Mouse (Mus musculus) hindbrain, embryonic 13.5 days (tissue): ENCODE measurements at regions not wholly inside any gene's neighbourhood (a gene's known extent, or its start where the extent isn't known, plus 50 kb on each side); places are given as distances from the start of the nearest gene placed in this dataset.

Experiments used
- ATAC-seq: fragments of 200-750 bp; cut with Nextera tagmentation; 2 replicates; pipeline ENCODE4 v1.8.0; 2017; ENCODE audit warnings: moderate TSS enrichment; ENCODE audit not compliant: low FRiP score
- H3K27ac ChIP-seq: fragments of 300-500 bp; sonication (generic); 2 replicates; pipeline ENCODE4 v1.5.1; 2015; ENCODE audit warnings: inconsistent platforms, mild to moderate bottlenecking, moderate library complexity
- H3K27me3 ChIP-seq: fragments of 300-500 bp; sonication (generic); 2 replicates; pipeline ENCODE4 v1.6.1; 2015; ENCODE audit warnings: mild to moderate bottlenecking, inconsistent platforms
- H3K36me3 ChIP-seq: fragments of 300-500 bp; sonication (generic); 2 replicates; pipeline ENCODE4 v1.6.1; 2015; ENCODE audit warnings: mild to moderate bottlenecking, inconsistent platforms
- H3K4me1 ChIP-seq: fragments of 300-500 bp; sonication (generic); replicated peaks from 2 replicates; pipeline ENCODE4 v1.6.1; 2015; ENCODE audit warnings: inconsistent platforms
- H3K4me2 ChIP-seq: fragments of 300-500 bp; sonication (generic); 2 replicates; pipeline ENCODE4 v1.6.1; 2015; ENCODE audit warnings: inconsistent platforms, mild to moderate bottlenecking, moderate library complexity
- H3K4me3 ChIP-seq: fragments of 300-500 bp; sonication (generic); 2 replicates; pipeline ENCODE4 v1.5.1; 2015; ENCODE audit warnings: mild to moderate bottlenecking, inconsistent platforms
- H3K9ac ChIP-seq: fragments of 300-500 bp; sonication (generic); 2 replicates; pipeline ENCODE4 v1.6.1; 2015; ENCODE audit warnings: mild to moderate bottlenecking, inconsistent platforms
- H3K9me3 ChIP-seq: fragments of 300-500 bp; sonication (generic); 2 replicates; pipeline ENCODE4 v1.6.1; 2016; ENCODE audit warnings: inconsistent platforms
- WGBS: fragments of 180-500 bp; shearing (Covaris S2); methylation state at CpG from one replicate; pipeline ENCODE4 v1.1.7; 2015; 5-methylcytosine and 5-hydroxymethylcytosine counted together

- no peak overlapping the region for H3K27ac ChIP-seq
- H3K4me1 ChIP-seq = peaks cover 41% of the 10 kb centered on the region
- no peaks in the 10 kb centered on the region for H3K36me3 ChIP-seq
- no peak overlapping the region for H3K4me2 ChIP-seq
- no peak for ATAC-seq
- WGBS = 23% methylated on average over 8 of the region's 10 CpGs
- H3K4me3 ChIP-seq = no peak overlapping the region
- H3K9ac ChIP-seq = no peak overlapping the region
- no peaks in the 10 kb centered on the region for H3K9me3 ChIP-seq
- H3K27me3 ChIP-seq = peaks cover 13% of the 10 kb centered on the region
These were observed 126.7 kb downstream of the Mrm1 start for GRCm38 (mm10) chr11:84692638-84693037.

- Histone ChIP-seq H3K9ac (no peak overlapping the region), H3K9me3 (no peaks in the 10 kb centered on the region), H3K4me2 (no peak overlapping the region), H3K4me1 (peaks cover 39% of the 10 kb centered on the region), H3K4me3 (no peak overlapping the region), H3K27me3 (peaks cover 13% of the 10 kb centered on the region), H3K27ac (no peak overlapping the region), H3K36me3 (no peaks in the 10 kb centered on the region)
- ATAC-seq = no peak
- 51% methylated on average over 3 of the region's 3 CpGs for WGBS
These were observed 127.7 kb downstream of the Mrm1 start for GRCm38 (mm10) chr11:84691410-84692148.

- WGBS = 61% methylated on average over 9 of the region's 9 CpGs
- Histone ChIP-seq H3K27me3 (no peaks in the 10 kb centered on the region), H3K9me3 (no peaks in the 10 kb centered on the region), H3K9ac (no peak overlapping the region), H3K36me3 (no peaks in the 10 kb centered on the region), H3K4me1 (peaks cover 28% of the 10 kb centered on the region), H3K4me2 (no peak overlapping the region), H3K4me3 (no peak overlapping the region), H3K27ac (peak overlapping the region; percentile 56)
- no peak for ATAC-seq
These were observed 132.8 kb downstream of the Mrm1 start for GRCm38 (mm10) chr11:84686473-84686872.

GRCm38 (mm10) chr11:84684325-84684724 is 135.0 kb downstream of the Mrm1 start:
- H3K4me3 ChIP-seq = no peak overlapping the region
- WGBS = 86% methylated on average over 3 of the region's 3 CpGs
- H3K9ac ChIP-seq = no peak overlapping the region
- H3K27me3 ChIP-seq = peaks cover 7% of the 10 kb centered on the region
- H3K27ac ChIP-seq = no peak overlapping the region
- peaks cover 12% of the 10 kb centered on the region; the same call in 1 of the 2 replicates for H3K4me1 ChIP-seq
- H3K9me3 ChIP-seq = no peaks in the 10 kb centered on the region
- no peak for ATAC-seq
- no peak overlapping the region for H3K4me2 ChIP-seq
- H3K36me3 ChIP-seq = no peaks in the 10 kb centered on the region

GRCm38 (mm10) chr11:84682931-84683330 is 136.4 kb downstream of the Mrm1 start:
- Histone ChIP-seq H3K27ac (no peak overlapping the region), H3K9me3 (no peaks in the 10 kb centered on the region), H3K27me3 (peaks cover 7% of the 10 kb centered on the region), H3K4me1 (peaks cover 12% of the 10 kb centered on the region; the same call in 1 of the 2 replicates), H3K4me3 (no peak overlapping the region), H3K36me3 (no peaks in the 10 kb centered on the region), H3K9ac (no peak overlapping the region), H3K4me2 (no peak overlapping the region)
- WGBS = 75% methylated on average over 13 of the region's 13 CpGs
- ATAC-seq = no peak

- no peak overlapping the region for H3K4me2 ChIP-seq
- no peak overlapping the region for H3K4me3 ChIP-seq
- no peak overlapping the region for H3K27ac ChIP-seq
- peak; percentile 39; the same call in 1 of the 2 replicates for ATAC-seq
- no peaks in the 10 kb centered on the region for H3K9me3 ChIP-seq
- no peak overlapping the region for H3K9ac ChIP-seq
- H3K4me1 ChIP-seq = peaks cover 24% of the 10 kb centered on the region
- no peaks in the 10 kb centered on the region for H3K36me3 ChIP-seq
- WGBS = 21% methylated on average over 18 of the region's 18 CpGs
- peaks cover 18% of the 10 kb centered on the region for H3K27me3 ChIP-seq
These were observed 142.8 kb downstream of the Mrm1 start for GRCm38 (mm10) chr11:84676377-84677078.

GRCm38 (mm10) chr11:84672841-84673473 is 146.4 kb downstream of the Mrm1 start:
- no peak for ATAC-seq

GRCm38 (mm10) chr11:84671585-84671984 is 146.2 kb upstream of the Lhx1 start:
- H3K9me3 ChIP-seq = no peaks in the 10 kb centered on the region
- H3K9ac ChIP-seq = no peak overlapping the region
- H3K4me2 ChIP-seq = no peak overlapping the region
- peaks cover 10% of the 10 kb centered on the region for H3K27me3 ChIP-seq
- no peak overlapping the region for H3K27ac ChIP-seq
- peaks cover 16% of the 10 kb centered on the region; the same call in 1 of the 2 replicates for H3K4me1 ChIP-seq
- H3K36me3 ChIP-seq = no peaks in the 10 kb centered on the region
- ATAC-seq = no peak
- H3K4me3 ChIP-seq = no peak overlapping the region
- WGBS = 74% methylated on average over 6 of the region's 6 CpGs

More at GRCm38 (mm10) chr11:84672841-84673473, 146.4 kb downstream of the Mrm1 start:
- H3K9ac ChIP-seq = no peak overlapping the region
- WGBS = 34% methylated on average over 18 of the region's 18 CpGs
- H3K4me3 ChIP-seq = no peak overlapping the region
- H3K27me3 ChIP-seq = peaks cover 18% of the 10 kb centered on the region
- no peaks in the 10 kb centered on the region for H3K36me3 ChIP-seq
- peaks cover 23% of the 10 kb centered on the region for H3K4me1 ChIP-seq
- no peak overlapping the region for H3K27ac ChIP-seq
- H3K4me2 ChIP-seq = no peak overlapping the region
- no peaks in the 10 kb centered on the region for H3K9me3 ChIP-seq

- no peak for ATAC-seq
- WGBS = 80% methylated on average over 4 of the region's 4 CpGs
- Histone ChIP-seq H3K27me3 (peaks cover 16% of the 10 kb centered on the region), H3K9ac (no peak overlapping the region), H3K9me3 (no peaks in the 10 kb centered on the region), H3K36me3 (no peaks in the 10 kb centered on the region), H3K27ac (no peak overlapping the region), H3K4me3 (no peak overlapping the region), H3K4me2 (no peak overlapping the region), H3K4me1 (peaks cover 9% of the 10 kb centered on the region; the same call in 1 of the 2 replicates)
These were observed 142.4 kb upstream of the Lhx1 start for GRCm38 (mm10) chr11:84667711-84668110.

- 76% methylated on average over 3 of the region's 3 CpGs for WGBS
- H3K9ac ChIP-seq = no peak overlapping the region
- H3K27ac ChIP-seq = no peak overlapping the region
- ATAC-seq = no peak
- no peaks in the 10 kb centered on the region for H3K36me3 ChIP-seq
- no peak overlapping the region for H3K4me3 ChIP-seq
- H3K4me1 ChIP-seq = peaks cover 16% of the 10 kb centered on the region
- H3K9me3 ChIP-seq = no peaks in the 10 kb centered on the region
- H3K4me2 ChIP-seq = no peak overlapping the region
- peaks cover 26% of the 10 kb centered on the region for H3K27me3 ChIP-seq
These were observed 138.9 kb upstream of the Lhx1 start for GRCm38 (mm10) chr11:84664258-84664657.

- Histone ChIP-seq H3K4me2 (no peak overlapping the region), H3K9me3 (no peaks in the 10 kb centered on the region), H3K4me3 (no peak overlapping the region), H3K9ac (no peak overlapping the region), H3K27me3 (peaks cover 27% of the 10 kb centered on the region), H3K36me3 (no peaks in the 10 kb centered on the region), H3K27ac (no peak overlapping the region), H3K4me1 (peaks cover 25% of the 10 kb centered on the region)
- no peak for ATAC-seq
- WGBS = 17% methylated on average over 7 of the region's 7 CpGs
These were observed 136.6 kb upstream of the Lhx1 start for GRCm38 (mm10) chr11:84661981-84662380.

- Histone ChIP-seq H3K27ac (no peak overlapping the region), H3K9ac (no peak overlapping the region), H3K9me3 (no peaks in the 10 kb centered on the region), H3K36me3 (no peaks in the 10 kb centered on the region), H3K4me2 (no peak overlapping the region), H3K4me1 (peaks cover 25% of the 10 kb centered on the region), H3K4me3 (no peak overlapping the region), H3K27me3 (peaks cover 27% of the 10 kb centered on the region)
- WGBS = 11% methylated on average over 8 of the region's 8 CpGs
- ATAC-seq = no peak
These were observed 135.5 kb upstream of the Lhx1 start for GRCm38 (mm10) chr11:84660877-84661276.
